Mouse (Mus musculus): Measurements from ENCODE around the gene Hmgcl.
A peak's percentile ranks its signal among the peaks of the same experiment; 100 is the strongest.

Hmgcl gene

GRCm38 (mm10) chr4:135986301-135986942, 40.2 kb downstream of the Hmgcl start:
- no peak for DNase-seq (ENCODE audit: extremely low spot score)

- peak; percentile 93 for DNase-seq (ENCODE audit: extremely low spot score)
Measured at GRCm38 (mm10) chr4:135986943-135987710, 40.9 kb downstream of the Hmgcl start, which contains the start of gene Pithd1. Gene Pithd1, minus strand, starts transcription at chr4:135987264.

DNA sequence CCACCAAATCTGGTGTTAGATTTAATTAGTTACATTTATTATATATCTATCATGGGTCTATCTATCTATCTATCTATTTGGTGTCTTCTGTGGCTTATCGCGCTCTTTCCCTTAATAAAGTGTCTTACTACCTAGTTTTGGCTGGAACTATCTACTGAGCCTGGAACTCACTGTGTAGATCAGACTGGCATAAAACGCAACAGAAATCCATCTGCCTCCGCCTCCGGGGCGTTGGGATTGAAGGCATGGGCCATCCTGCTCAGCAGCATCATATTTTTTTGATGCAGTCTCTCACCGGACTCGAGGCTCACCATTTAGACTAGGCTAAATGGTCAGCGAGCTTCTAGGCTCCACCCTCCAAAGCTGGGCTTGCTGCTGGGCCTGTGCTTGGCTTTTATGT, 41.5 kb downstream of the Hmgcl start:
- DNase-seq (ENCODE audit: extremely low spot score), result no peak

DNA sequence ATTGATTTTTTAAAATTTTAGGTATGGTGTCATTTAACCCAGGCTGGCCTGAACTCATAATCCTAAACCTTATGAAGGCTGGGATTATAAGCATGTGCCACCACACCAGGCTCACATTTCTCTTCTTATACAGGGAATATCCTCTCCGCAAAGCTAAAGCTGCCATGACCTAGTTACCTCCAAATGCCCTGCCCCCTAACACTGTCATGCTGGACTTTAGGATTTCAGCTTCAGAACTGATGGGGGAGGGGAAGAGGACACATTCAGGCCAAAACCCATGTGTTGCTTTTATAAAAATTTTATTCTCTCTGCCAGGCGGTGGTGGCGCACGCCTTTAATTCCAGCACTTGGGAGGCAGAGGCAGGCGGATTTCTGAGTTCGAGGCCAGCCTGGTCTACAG, 47.7 kb downstream of the Hmgcl start:
- no peak for DNase-seq (ENCODE audit: extremely low spot score)

DNA sequence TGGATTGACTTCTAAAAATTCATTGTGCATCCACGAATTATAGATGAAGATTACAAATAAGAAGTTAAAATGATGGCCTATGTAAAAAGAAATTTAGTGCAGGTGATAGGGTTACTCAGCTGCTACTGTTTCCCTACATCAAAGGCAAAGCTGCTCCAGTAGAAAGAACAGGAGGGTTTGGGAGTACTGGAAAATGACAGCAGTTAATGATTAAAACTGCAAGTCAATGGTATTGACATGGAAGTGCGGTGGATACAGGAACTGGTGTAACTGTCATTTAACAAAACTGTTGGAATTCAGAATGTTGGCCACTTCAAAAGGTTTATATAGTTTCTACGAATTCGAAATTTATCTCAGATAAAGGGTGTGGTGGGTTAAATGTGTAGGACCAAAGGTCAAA, 48.9 kb downstream of the Hmgcl start:
- no peak for DNase-seq (ENCODE audit: extremely low spot score)

GRCm38 (mm10) chr4:136004107-136004675, 57.9 kb downstream of the Hmgcl start:
- DNase-seq (ENCODE audit: extremely low spot score), result no peak

DNA sequence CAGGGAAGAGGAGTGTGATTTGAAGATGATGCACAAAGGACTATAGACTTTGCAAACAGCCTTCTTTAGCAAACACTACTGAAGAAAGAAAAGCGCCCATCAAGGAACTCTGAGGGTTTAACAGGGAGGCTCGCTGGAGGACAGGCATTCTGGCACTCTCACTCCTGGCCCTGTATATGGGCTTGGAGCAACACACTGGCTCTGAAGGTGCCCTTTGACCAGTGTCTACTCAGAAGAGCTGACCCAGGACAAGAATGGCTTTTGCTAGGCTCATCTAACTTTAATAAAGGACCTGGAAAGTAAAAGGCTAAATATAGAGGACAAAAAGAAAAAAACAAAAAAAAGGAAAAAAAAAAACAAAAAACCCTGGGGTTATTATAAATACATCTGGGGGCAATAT, 58.7 kb downstream of the Hmgcl start:
- DNase-seq (ENCODE audit: extremely low spot score), result no peak

GRCm38 (mm10) chr4:136006821-136007220, 60.6 kb downstream of the Hmgcl start:
- no peak for DNase-seq (ENCODE audit: extremely low spot score)

GRCm38 (mm10) chr4:136008782-136009447, 62.7 kb downstream of the Hmgcl start:
- no peak for DNase-seq (ENCODE audit: extremely low spot score)

GRCm38 (mm10) chr4:136010586-136010985, 64.3 kb downstream of the Hmgcl start:
- DNase-seq (ENCODE audit: extremely low spot score), result no peak

Data from embryo, embryonic 9.5 days (tissue).